Mouse (Mus musculus): ENCODE measurements around the gene Ccdc33.

DNA sequence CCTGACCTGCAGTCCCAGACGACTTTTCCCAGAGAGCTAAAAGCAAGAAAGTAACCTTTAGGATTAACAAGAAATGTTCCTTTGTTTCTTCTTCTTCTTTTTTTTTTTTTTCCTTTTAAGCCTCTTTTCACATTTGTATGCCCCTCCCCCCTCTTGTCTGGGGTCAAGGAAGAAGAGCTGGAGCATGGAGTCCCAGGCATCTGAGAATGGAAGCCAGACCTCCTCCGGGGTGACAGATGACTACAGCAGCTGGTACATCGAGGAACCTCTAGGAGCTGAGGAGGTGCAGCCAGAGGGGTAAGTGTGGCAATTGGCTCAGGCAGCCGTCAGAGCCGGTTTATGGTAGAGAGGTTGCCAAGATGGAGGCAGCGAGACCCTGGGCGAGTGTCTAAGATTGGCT is 16.3 kb upstream of the Ccdc33 start:
- TF ChIP-seq POLR2A (IDR thresholded peaks at IDR 0.05; ENCODE audit: extremely low read depth, insufficient read depth, low read length), result no peak
- no peak for TF ChIP-seq CTCF (IDR thresholded peaks at IDR 0.05; ENCODE audit: low read depth, low read length)
